Mouse (Mus musculus) forebrain, embryonic 14.5 days (tissue): ENCODE data around the gene Slc7a11. TPM values are rescaled to one million over a fixed set of nuclear protein-coding genes. Genes with fewer than 3 reads are reported as not detected.

Experiments used
- ATAC-seq: fragments of 200-750 bp; cut with Nextera tagmentation; 2 replicates; pipeline ENCODE4 v1.8.0; 2017; ENCODE audit warnings: mild to moderate bottlenecking, moderate library complexity
- DNase-seq: peaks from one replicate; pipeline ENCODE4 v3.0.0-alpha.2; 2015; ENCODE audit warnings: low spot score
- H3K27ac ChIP-seq: fragments of 300-500 bp; sonication (generic); 2 replicates; pipeline ENCODE4 v1.5.1; 2014; ENCODE audit warnings: low read depth, mild to moderate bottlenecking, control low read depth, low read length, moderate library complexity
- H3K27me3 ChIP-seq: fragments of 300-500 bp; sonication (generic); replicated peaks from 2 replicates; pipeline ENCODE4 v1.6.1; 2014; ENCODE audit warnings: low read length, control low read depth, mixed read lengths; ENCODE audit not compliant: control insufficient read depth, insufficient read depth
- H3K36me3 ChIP-seq: fragments of 300-500 bp; sonication (generic); 2 replicates; pipeline ENCODE4 v1.6.1; 2014; ENCODE audit warnings: low read length, control low read depth; ENCODE audit not compliant: control insufficient read depth, insufficient read depth
- H3K4me1 ChIP-seq: fragments of 300-500 bp; sonication (generic); 2 replicates; pipeline ENCODE4 v1.6.1; 2014; ENCODE audit warnings: antibody characterized with exemption, low read length, control low read depth; ENCODE audit not compliant: control insufficient read depth, insufficient read depth
- H3K4me2 ChIP-seq: fragments of 300-500 bp; sonication (generic); 2 replicates; pipeline ENCODE4 v1.6.1; 2014; ENCODE audit warnings: mild to moderate bottlenecking, control low read depth, low read length
- H3K4me3 ChIP-seq: fragments of 300-500 bp; sonication (generic); 2 replicates; pipeline ENCODE4 v1.5.1; 2014; ENCODE audit warnings: low read depth, low read length, control low read depth
- H3K9ac ChIP-seq: fragments of 300-500 bp; sonication (generic); 2 replicates; pipeline ENCODE4 v1.6.1; 2014; ENCODE audit warnings: mild to moderate bottlenecking, low read length, control low read depth, moderate library complexity
- H3K9me3 ChIP-seq: fragments of 300-500 bp; sonication (generic); replicated peaks from 2 replicates; pipeline ENCODE4 v1.6.1; 2016; ENCODE audit warnings: low read length, control low read depth, mixed read lengths; ENCODE audit not compliant: control insufficient read depth
- WGBS: fragments of 180-500 bp; shearing (Covaris S2); extraction: QIAGEN DNeasy Blood & Tissue Kit; methylation state at CpG from one replicate; pipeline ENCODE4 v1.1.7; 2014; 5-methylcytosine and 5-hydroxymethylcytosine counted together
- polyA plus RNA-seq: library from polyadenylated mRNA; unstranded; fragments of >200 nt; fragmentation: Nextera tagmentation; extraction: Ambion mirVana; gene quantifications from 2 replicates; pipeline ENCODE4 v1.2.1, GENCODE M21; 2014

Slc7a11 gene
- polyA plus RNA-seq, 1 experiment from 2014 or later, result 1.9 TPM

- ATAC-seq, result 0 out of 2 replicates have a peak, but pooled peaks have one; percentile 16
- H3K4me2 ChIP-seq, result 0 out of 2 replicates have a peak overlapping the region, but pooled peaks have one; percentile 7
Measured at GRCm38 (mm10) chr3:49867951-49868584, 575.3 kb downstream of the Slc7a11 start.

GRCm38 (mm10) chr3:49867147-49867950 is 576.1 kb downstream of the Slc7a11 start:
- H3K4me1 ChIP-seq, result peaks cover 17% of the 10 kb centered on the region
- H3K27me3 ChIP-seq, result no peaks in the 10 kb centered on the region
- 0 out of 2 replicates have a peak overlapping the region, but pooled peaks have one; percentile 7 for H3K4me2 ChIP-seq
- H3K36me3 ChIP-seq, result no peaks in the 10 kb centered on the region
- H3K27ac ChIP-seq, result no peak overlapping the region
- WGBS, result 30% methylated on average over 7 of the region's 7 CpGs
- DNase-seq, result no peak
- H3K4me3 ChIP-seq, result no peak overlapping the region
- H3K9ac ChIP-seq, result no peak overlapping the region
- H3K9me3 ChIP-seq, result no peaks in the 10 kb centered on the region
- no peak for ATAC-seq

More at GRCm38 (mm10) chr3:49867951-49868584, 575.3 kb downstream of the Slc7a11 start:
- H3K4me3 ChIP-seq, result no peak overlapping the region
- DNase-seq, result peak; percentile 38
- no peaks in the 10 kb centered on the region for H3K9me3 ChIP-seq
- peaks cover 17% of the 10 kb centered on the region for H3K4me1 ChIP-seq
- H3K36me3 ChIP-seq, result no peaks in the 10 kb centered on the region
- H3K27me3 ChIP-seq, result no peaks in the 10 kb centered on the region
- H3K27ac ChIP-seq, result no peak overlapping the region
- WGBS, result 6% methylated on average over 4 of the region's 4 CpGs
- no peak overlapping the region for H3K9ac ChIP-seq

DNA sequence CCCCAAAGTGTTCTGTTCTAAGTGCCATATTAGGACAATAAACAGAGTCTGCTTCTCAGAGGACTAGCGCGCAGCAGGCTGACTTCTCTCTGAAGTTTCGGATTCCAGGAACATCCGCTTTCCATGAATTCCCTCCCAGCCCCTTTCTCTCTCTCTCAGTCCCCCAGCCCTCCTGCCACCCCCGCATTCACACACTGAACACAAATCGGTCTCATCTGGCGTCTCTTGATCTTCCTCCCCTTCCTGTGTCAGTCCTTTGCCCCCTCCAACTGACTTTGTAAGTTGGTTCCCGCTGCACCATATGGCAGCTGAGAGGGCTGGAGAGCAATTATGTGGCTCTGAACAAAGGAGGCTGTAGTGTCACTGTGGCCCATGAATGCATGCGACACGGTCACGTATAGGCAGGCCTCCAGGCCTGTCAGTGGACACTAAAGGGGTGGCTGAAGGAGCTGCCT is 577.3 kb downstream of the Slc7a11 start:
- 15% methylated on average over 11 of the region's 11 CpGs for WGBS
- Histone ChIP-seq H3K27me3 (no peaks in the 10 kb centered on the region), H3K27ac (no peak overlapping the region), H3K4me1 (peaks cover 17% of the 10 kb centered on the region), H3K4me2 (no peak overlapping the region), H3K4me3 (no peak overlapping the region), H3K9me3 (no peaks in the 10 kb centered on the region), H3K9ac (no peak overlapping the region), H3K36me3 (no peaks in the 10 kb centered on the region)
- peak; percentile 87 for ATAC-seq
- peak; percentile 70 for DNase-seq

- DNase-seq (no peak), ATAC-seq (no peak)
- H3K36me3 ChIP-seq, result no peaks in the 10 kb centered on the region
- H3K4me2 ChIP-seq, result no peak overlapping the region
- WGBS, result 66% methylated on average over 4 of the region's 4 CpGs
- no peaks in the 10 kb centered on the region for H3K4me1 ChIP-seq
- H3K9ac ChIP-seq, result no peak overlapping the region
- no peaks in the 10 kb centered on the region for H3K9me3 ChIP-seq
- H3K27me3 ChIP-seq, result no peaks in the 10 kb centered on the region
- no peak overlapping the region for H3K27ac ChIP-seq
- no peak overlapping the region for H3K4me3 ChIP-seq
Measured at GRCm38 (mm10) chr3:49856797-49857196, 586.6 kb downstream of the Slc7a11 start.

DNA sequence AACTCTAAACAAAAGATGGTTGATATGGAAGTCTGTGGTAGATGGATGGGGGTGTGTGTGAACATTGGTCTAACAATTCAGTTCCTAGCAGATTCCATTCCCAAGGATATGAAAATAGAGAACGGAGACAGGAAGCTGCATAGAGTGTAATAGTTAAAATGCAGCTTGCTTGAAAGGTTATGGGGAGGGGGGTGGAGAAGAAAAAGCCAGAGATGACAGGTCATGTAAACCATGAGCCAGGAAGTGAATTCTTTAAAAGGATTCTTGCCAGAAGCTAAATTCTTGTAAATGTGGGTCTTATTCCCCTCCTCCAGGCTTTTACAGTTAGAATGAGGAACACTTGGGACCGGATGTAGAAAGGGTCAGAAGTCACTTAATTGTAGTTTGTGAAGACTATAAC is 589.1 kb downstream of the Slc7a11 start:
- DNase-seq, result no peak
- 95% methylated on average over 2 of the region's 2 CpGs for WGBS

GRCm38 (mm10) chr3:49842971-49843370 is 600.4 kb downstream of the Slc7a11 start:
- no peak for ATAC-seq

More for the DNA sequence above, 589.1 kb downstream of the Slc7a11 start:
- Histone ChIP-seq H3K4me2 (no peak overlapping the region), H3K27ac (no peak overlapping the region), H3K9me3 (no peaks in the 10 kb centered on the region), H3K4me1 (no peaks in the 10 kb centered on the region), H3K27me3 (no peaks in the 10 kb centered on the region), H3K9ac (no peak overlapping the region), H3K4me3 (no peak overlapping the region), H3K36me3 (no peaks in the 10 kb centered on the region)
- ATAC-seq, result no peak

More at GRCm38 (mm10) chr3:49842971-49843370, 600.4 kb downstream of the Slc7a11 start:
- Histone ChIP-seq H3K36me3 (no peaks in the 10 kb centered on the region), H3K9me3 (no peaks in the 10 kb centered on the region), H3K27ac (no peak overlapping the region), H3K4me2 (no peak overlapping the region), H3K4me3 (no peak overlapping the region), H3K27me3 (no peaks in the 10 kb centered on the region), H3K9ac (no peak overlapping the region), H3K4me1 (no peaks in the 10 kb centered on the region)
- 84% methylated on average over 3 of the region's 3 CpGs for WGBS
- DNase-seq, result peak; percentile 18
